Mouse (Mus musculus) myocyte (in vitro differentiated cells): ENCODE measurements around the gene P2ry6.

ENCODE experiments used
- CEBPB ChIP-seq: IDR thresholded peaks from 2 replicates; pipeline ENCODE4 v1.6.1; 2011; ENCODE audit warnings: mild to moderate bottlenecking, moderate library complexity; ENCODE audit not compliant: poor library complexity, insufficient read depth, severe bottlenecking
- MYOD1 ChIP-seq, 3 experiments: IDR thresholded peaks; one replicate each; pipeline ENCODE4 v1.6.1; 2011; ENCODE audit warnings: control low read depth in 2 of 3, low read depth in 2 of 3, mild to moderate bottlenecking in 2 of 3, moderate library complexity in 1 of 3; ENCODE audit not compliant: insufficient read length in 2 of 3, control insufficient read depth in 1 of 3
- POLR2A ChIP-seq: IDR thresholded peaks from one replicate; pipeline ENCODE4 v1.6.1; 2011; ENCODE audit warnings: low read depth, mild to moderate bottlenecking, control low read depth, moderate library complexity; ENCODE audit not compliant: insufficient read length
- POLR2AphosphoS2 ChIP-seq: IDR thresholded peaks from one replicate; pipeline ENCODE4 v1.6.1; 2011; ENCODE audit warnings: low read depth, control low read depth; ENCODE audit not compliant: insufficient read length

GRCm38 (mm10) chr7:100995260-100995864 lies 20.9 kb upstream of the P2ry6 start:
- no peak for TF ChIP-seq CEBPB
- TF ChIP-seq MYOD1 (IDR thresholded peaks at IDR 0.05; ENCODE audit: control insufficient read depth in 1 of 3, insufficient read length in 2 of 3, low read depth in 2 of 3), result no peak
- no peak for TF ChIP-seq POLR2AphosphoS2
- TF ChIP-seq POLR2A, result no peak
